Mouse (Mus musculus): ENCODE measurements around the gene Gm10337. TPM values are rescaled to one million over a fixed set of nuclear protein-coding genes. Genes with fewer than 3 reads are reported as not detected.

Gm10337 gene
- polyA plus RNA-seq, 1 experiment from 2014 or later, result 10.3 TPM

DNA sequence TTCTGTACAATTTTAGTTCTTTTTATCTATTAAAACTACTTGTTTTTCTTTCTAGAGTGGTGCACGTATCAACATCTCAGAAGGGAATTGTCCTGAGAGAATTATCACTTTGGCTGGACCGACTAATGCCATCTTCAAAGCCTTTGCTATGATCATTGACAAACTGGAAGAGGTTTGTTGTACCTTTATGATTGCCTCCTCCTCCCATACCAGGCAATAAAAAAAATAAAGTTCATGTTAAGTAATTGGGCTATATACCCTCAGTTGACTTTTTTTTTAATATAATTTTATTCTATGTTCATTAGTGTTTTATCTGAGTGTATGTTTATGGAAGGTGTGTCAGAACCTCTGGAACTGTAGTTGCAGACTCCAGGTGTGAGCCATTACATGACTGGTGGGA is 29.0 kb upstream of the Gm10337 start:
- H3K4me3 ChIP-seq (ENCODE audit: low read depth, low read length), result no peak overlapping the region
- no peak overlapping the region for H3K4me2 ChIP-seq (ENCODE audit: low read depth)
- H3K36me3 ChIP-seq (ENCODE audit: control insufficient read depth, insufficient read depth, low read length), result peaks cover 6% of the 10 kb centered on the region; the same call in 1 of the 2 replicates
- no peak overlapping the region for H3K27ac ChIP-seq (ENCODE audit: low read depth, low read length)
- ATAC-seq (ENCODE audit: insufficient read depth, low FRiP score, low TSS enrichment) (no peak), DNase-seq (ENCODE audit: low spot score) (no peak)
- H3K9me3 ChIP-seq (ENCODE audit: control insufficient read depth, low read length), result no peaks in the 10 kb centered on the region
- no peak overlapping the region for H3K9ac ChIP-seq (ENCODE audit: low read length)
- WGBS, result 96% methylated on average over 2 of the region's 2 CpGs
- peaks cover 13% of the 10 kb centered on the region for H3K4me1 ChIP-seq (ENCODE audit: control insufficient read depth, insufficient read depth, low read length)
- no peaks in the 10 kb centered on the region for H3K27me3 ChIP-seq (ENCODE audit: control insufficient read depth, insufficient read depth, low read length)

DNA sequence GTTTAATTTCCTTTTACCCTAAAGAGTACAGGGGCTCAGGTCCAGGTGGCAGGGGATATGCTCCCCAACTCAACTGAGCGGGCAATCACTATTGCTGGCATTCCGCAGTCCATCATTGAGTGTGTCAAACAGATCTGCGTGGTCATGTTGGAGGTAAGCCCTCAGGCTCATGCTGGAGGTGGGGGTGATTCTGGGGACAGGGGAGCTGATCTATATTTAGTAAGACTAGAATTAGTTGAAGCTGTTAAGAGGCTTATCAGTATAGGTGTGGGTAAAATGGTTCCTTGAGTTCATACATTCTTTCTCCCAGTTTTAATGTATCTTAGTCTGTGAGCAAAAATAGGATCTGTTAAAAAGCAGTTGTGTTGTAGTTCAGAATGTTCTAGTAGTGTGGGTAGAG is 20.4 kb upstream of the Gm10337 start:
- 94% methylated on average over 3 of the region's 3 CpGs for WGBS
- DNase-seq (ENCODE audit: low spot score), result no peak
- H3K9me3 ChIP-seq (ENCODE audit: control insufficient read depth, low read length), result no peaks in the 10 kb centered on the region
- H3K27me3 ChIP-seq (ENCODE audit: control insufficient read depth, insufficient read depth, low read length), result no peaks in the 10 kb centered on the region
- H3K4me1 ChIP-seq (ENCODE audit: control insufficient read depth, insufficient read depth, low read length), result no peaks in the 10 kb centered on the region
- H3K27ac ChIP-seq (ENCODE audit: low read depth, low read length), result no peak overlapping the region
- H3K4me3 ChIP-seq (ENCODE audit: low read depth, low read length), result no peak overlapping the region
- H3K9ac ChIP-seq (ENCODE audit: low read length), result no peak overlapping the region
- ATAC-seq (ENCODE audit: insufficient read depth, low FRiP score, low TSS enrichment), result no peak
- no peak overlapping the region for H3K4me2 ChIP-seq (ENCODE audit: low read depth)
- H3K36me3 ChIP-seq (ENCODE audit: control insufficient read depth, insufficient read depth, low read length), result peaks cover 14% of the 10 kb centered on the region

DNA sequence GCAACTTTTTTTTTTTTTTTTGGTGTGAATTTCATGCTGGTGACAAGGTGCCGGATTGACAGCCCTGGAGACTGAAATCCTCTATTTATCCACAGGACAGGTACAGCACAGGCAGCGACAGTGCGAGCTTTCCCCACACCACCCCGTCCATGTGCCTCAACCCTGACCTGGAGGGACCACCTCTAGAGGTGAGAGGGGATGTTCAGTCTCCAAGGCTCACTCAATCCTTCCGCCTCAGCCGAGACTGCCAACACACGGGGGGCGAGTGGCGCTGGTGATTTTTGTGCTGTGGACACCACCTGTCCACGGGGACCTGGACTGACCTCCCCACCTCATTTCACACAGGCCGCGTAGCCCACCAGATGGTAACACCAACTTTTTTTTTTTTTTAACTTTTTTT is 17.7 kb upstream of the Gm10337 start:
- Histone ChIP-seq H3K9ac (ENCODE audit: low read length) (no peak overlapping the region), H3K4me3 (ENCODE audit: low read depth, low read length) (no peak overlapping the region), H3K4me2 (ENCODE audit: low read depth) (no peak overlapping the region), H3K9me3 (ENCODE audit: control insufficient read depth, low read length) (no peaks in the 10 kb centered on the region), H3K4me1 (ENCODE audit: control insufficient read depth, insufficient read depth, low read length) (no peaks in the 10 kb centered on the region), H3K27me3 (ENCODE audit: control insufficient read depth, insufficient read depth, low read length) (no peaks in the 10 kb centered on the region), H3K27ac (ENCODE audit: low read depth, low read length) (no peak overlapping the region), H3K36me3 (ENCODE audit: control insufficient read depth, insufficient read depth, low read length) (peaks cover 22% of the 10 kb centered on the region)
- no peak for ATAC-seq (ENCODE audit: insufficient read depth, low FRiP score, low TSS enrichment)
- DNase-seq (ENCODE audit: low spot score), result no peak
- 94% methylated on average over 12 of the region's 12 CpGs for WGBS

DNA sequence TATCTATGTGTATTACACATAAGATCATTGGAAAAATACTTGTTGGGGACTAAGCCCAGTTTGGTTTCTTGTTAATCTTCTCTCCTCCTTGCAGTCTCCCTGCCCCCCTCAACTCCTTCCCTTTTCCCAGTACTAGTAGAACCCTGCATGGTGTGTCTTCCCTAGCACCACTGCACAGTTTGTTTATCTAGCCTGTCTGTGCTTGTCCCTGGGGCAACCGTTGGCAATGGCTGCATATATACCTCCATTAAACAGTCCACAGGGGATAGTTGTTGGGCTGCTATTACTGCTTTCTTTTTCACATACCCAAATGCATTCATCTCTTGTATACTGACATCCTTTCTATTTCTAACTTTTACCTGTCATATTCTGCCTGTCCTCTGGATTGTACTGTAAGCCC is 15.9 kb upstream of the Gm10337 start:
- Histone ChIP-seq H3K9me3 (ENCODE audit: control insufficient read depth, low read length) (no peaks in the 10 kb centered on the region), H3K9ac (ENCODE audit: low read length) (no peak overlapping the region), H3K4me2 (ENCODE audit: low read depth) (no peak overlapping the region), H3K4me1 (ENCODE audit: control insufficient read depth, insufficient read depth, low read length) (no peaks in the 10 kb centered on the region), H3K27me3 (ENCODE audit: control insufficient read depth, insufficient read depth, low read length) (no peaks in the 10 kb centered on the region), H3K4me3 (ENCODE audit: low read depth, low read length) (no peak overlapping the region), H3K27ac (ENCODE audit: low read depth, low read length) (no peak overlapping the region), H3K36me3 (ENCODE audit: control insufficient read depth, insufficient read depth, low read length) (peaks cover 23% of the 10 kb centered on the region)
- WGBS, result 79% methylated on average over 1 of the region's 1 CpGs
- ATAC-seq (ENCODE audit: insufficient read depth, low FRiP score, low TSS enrichment) (no peak), DNase-seq (ENCODE audit: low spot score) (no peak)

DNA sequence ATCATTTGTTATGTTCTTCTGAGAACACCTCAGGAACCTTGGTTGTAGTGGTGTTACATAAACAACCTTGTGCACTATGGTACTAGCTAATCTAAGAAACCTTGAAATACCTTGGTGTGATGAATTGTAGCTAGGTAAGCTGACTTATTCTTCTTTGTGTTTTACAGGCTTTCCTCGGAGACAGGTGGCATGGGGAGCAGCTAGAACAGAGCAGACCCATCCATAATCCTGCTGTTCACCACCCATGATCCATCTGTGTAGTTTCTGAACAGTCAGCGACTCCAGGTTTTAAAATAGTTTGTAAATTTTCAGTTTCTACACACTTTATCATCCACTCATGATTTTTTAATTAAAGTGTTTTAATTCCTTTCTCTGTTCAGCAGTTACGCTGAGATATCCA is 5.2 kb upstream of the Gm10337 start:
- Histone ChIP-seq H3K9ac (ENCODE audit: low read length) (no peak overlapping the region), H3K27me3 (ENCODE audit: control insufficient read depth, insufficient read depth, low read length) (no peaks in the 10 kb centered on the region), H3K36me3 (ENCODE audit: control insufficient read depth, insufficient read depth, low read length) (peaks cover 29% of the 10 kb centered on the region), H3K9me3 (ENCODE audit: control insufficient read depth, low read length) (no peaks in the 10 kb centered on the region), H3K4me3 (ENCODE audit: low read depth, low read length) (no peak overlapping the region), H3K4me2 (ENCODE audit: low read depth) (no peak overlapping the region), H3K4me1 (ENCODE audit: control insufficient read depth, insufficient read depth, low read length) (no peaks in the 10 kb centered on the region), H3K27ac (ENCODE audit: low read depth, low read length) (no peak overlapping the region)
- no peak for ATAC-seq (ENCODE audit: insufficient read depth, low FRiP score, low TSS enrichment)
- WGBS, result 92% methylated on average over 3 of the region's 3 CpGs
- no peak for DNase-seq (ENCODE audit: low spot score)

DNA sequence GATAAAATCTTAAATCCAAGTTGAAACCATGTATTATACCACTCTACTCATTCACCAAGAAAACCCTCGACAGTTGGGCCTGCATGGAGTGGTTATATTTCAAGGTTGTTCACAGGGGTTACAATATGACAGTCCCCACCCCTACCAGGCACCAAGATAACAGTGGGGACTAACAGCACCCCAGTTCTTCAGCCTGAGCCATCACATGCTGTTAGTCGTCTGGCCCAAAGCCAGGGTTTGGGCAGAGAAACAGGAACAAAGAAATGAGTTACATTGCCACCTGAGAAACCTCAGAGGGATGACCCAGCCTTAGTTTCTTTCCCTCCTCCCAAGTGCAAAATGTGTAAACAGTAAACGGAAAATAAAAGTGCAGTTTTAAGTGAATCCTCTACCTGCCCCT is 4.2 kb upstream of the Gm10337 start:
- Histone ChIP-seq H3K4me2 (ENCODE audit: low read depth) (no peak overlapping the region), H3K4me3 (ENCODE audit: low read depth, low read length) (no peak overlapping the region), H3K9ac (ENCODE audit: low read length) (no peak overlapping the region), H3K27ac (ENCODE audit: low read depth, low read length) (no peak overlapping the region), H3K9me3 (ENCODE audit: control insufficient read depth, low read length) (no peaks in the 10 kb centered on the region), H3K36me3 (ENCODE audit: control insufficient read depth, insufficient read depth, low read length) (peaks cover 34% of the 10 kb centered on the region), H3K27me3 (ENCODE audit: control insufficient read depth, insufficient read depth, low read length) (no peaks in the 10 kb centered on the region), H3K4me1 (ENCODE audit: control insufficient read depth, insufficient read depth, low read length) (no peaks in the 10 kb centered on the region)
- DNase-seq (ENCODE audit: low spot score), result no peak
- WGBS, result 83% methylated on average over 3 of the region's 3 CpGs
- ATAC-seq (ENCODE audit: insufficient read depth, low FRiP score, low TSS enrichment), result no peak

DNA sequence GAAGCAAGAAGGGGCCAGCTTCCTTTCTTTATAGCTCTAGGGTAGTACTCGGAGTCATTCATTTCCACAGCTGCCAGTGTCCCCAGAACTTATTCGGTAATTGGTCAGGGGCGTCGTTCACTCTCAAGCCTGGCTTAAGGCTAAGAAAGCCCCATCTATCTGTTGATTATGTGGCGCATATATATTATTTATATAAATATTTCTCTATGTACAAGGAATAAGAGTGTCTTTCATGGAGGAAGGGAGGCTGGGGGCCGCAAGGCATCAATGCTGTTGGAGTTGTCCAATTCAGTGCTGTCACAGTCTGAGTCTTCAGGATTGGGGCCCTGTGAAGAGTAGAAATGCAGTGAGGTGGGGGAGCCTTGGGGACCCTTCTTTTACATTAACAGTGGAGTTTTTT is 3.7 kb upstream of the Gm10337 start:
- WGBS, result 88% methylated on average over 6 of the region's 6 CpGs
- H3K9me3 ChIP-seq (ENCODE audit: control insufficient read depth, low read length), result no peaks in the 10 kb centered on the region
- no peak overlapping the region for H3K4me3 ChIP-seq (ENCODE audit: low read depth, low read length)
- no peak overlapping the region for H3K4me2 ChIP-seq (ENCODE audit: low read depth)
- ATAC-seq (ENCODE audit: insufficient read depth, low FRiP score, low TSS enrichment) (no peak), DNase-seq (ENCODE audit: low spot score) (no peak)
- H3K27me3 ChIP-seq (ENCODE audit: control insufficient read depth, insufficient read depth, low read length), result no peaks in the 10 kb centered on the region
- H3K4me1 ChIP-seq (ENCODE audit: control insufficient read depth, insufficient read depth, low read length), result no peaks in the 10 kb centered on the region
- no peak overlapping the region for H3K27ac ChIP-seq (ENCODE audit: low read depth, low read length)
- no peak overlapping the region for H3K9ac ChIP-seq (ENCODE audit: low read length)
- H3K36me3 ChIP-seq (ENCODE audit: control insufficient read depth, insufficient read depth, low read length), result peaks cover 36% of the 10 kb centered on the region

DNA sequence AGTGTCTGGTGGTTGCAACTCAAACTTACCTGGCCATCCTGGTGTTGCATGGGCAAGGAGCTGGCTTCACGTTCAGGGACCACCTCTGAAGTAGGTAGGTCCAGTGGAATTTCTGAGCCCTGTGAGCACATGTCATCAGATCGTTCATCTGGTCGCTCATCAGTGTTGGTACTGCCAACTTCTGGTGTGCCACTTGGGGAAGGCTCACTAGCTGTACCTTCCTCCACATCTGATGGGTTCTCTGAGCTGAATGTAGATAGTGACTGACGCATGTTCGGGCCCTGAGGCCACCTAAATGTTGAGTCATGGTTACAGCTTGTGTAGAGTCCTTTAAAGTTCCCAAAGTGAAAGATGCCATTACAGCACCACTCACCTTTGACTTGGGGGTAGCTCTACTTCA is 3.0 kb upstream of the Gm10337 start:
- H3K4me3 ChIP-seq (ENCODE audit: low read depth, low read length), result no peak overlapping the region
- no peak overlapping the region for H3K27ac ChIP-seq (ENCODE audit: low read depth, low read length)
- ATAC-seq (ENCODE audit: insufficient read depth, low FRiP score, low TSS enrichment) (no peak), DNase-seq (ENCODE audit: low spot score) (no peak)
- H3K9me3 ChIP-seq (ENCODE audit: control insufficient read depth, low read length), result no peaks in the 10 kb centered on the region
- no peaks in the 10 kb centered on the region for H3K4me1 ChIP-seq (ENCODE audit: control insufficient read depth, insufficient read depth, low read length)
- 92% methylated on average over 5 of the region's 5 CpGs for WGBS
- peaks cover 38% of the 10 kb centered on the region for H3K36me3 ChIP-seq (ENCODE audit: control insufficient read depth, insufficient read depth, low read length)
- no peaks in the 10 kb centered on the region for H3K27me3 ChIP-seq (ENCODE audit: control insufficient read depth, insufficient read depth, low read length)
- no peak overlapping the region for H3K9ac ChIP-seq (ENCODE audit: low read length)
- no peak overlapping the region for H3K4me2 ChIP-seq (ENCODE audit: low read depth)

DNA sequence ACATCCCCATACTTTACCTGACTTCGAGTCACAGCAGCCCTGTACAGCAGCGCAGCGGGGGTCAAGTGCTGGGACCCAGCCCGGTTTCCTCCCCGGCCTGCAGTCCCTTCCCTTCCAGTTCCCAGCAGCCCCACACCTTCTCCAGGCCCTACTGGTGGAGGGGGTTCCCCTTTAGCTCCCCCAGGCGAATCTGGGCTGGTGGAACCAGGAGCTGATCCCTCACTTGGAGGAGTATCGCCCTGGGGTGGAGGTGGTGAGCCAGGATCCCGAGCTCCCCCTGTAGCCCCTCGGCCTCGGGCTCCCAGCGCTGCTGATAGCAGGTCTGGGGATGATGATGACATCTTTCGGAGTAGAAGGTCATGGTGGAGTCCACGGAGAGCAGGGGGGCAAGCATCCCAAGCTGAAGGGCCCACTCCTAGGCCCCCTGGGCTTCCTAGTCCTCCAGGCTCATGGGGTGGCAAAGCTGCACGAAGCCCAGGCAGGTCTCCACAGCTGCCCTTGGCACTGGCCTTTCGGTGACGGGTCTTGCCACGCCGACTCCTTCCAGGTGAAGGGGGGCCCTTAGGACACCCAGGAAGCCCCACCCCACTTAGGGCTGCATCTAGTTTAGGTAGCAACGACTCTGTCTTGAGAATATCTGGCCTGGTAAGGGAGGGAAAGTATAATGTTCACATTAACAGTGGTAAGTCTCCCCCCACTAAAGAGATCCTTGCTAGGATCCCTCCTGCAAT is 2.3 kb upstream of the Gm10337 start:
- Histone ChIP-seq H3K27me3 (ENCODE audit: control insufficient read depth, insufficient read depth, low read length) (no peaks in the 10 kb centered on the region), H3K27ac (ENCODE audit: low read depth, low read length) (no peak overlapping the region), H3K4me2 (ENCODE audit: low read depth) (no peak overlapping the region), H3K36me3 (ENCODE audit: control insufficient read depth, insufficient read depth, low read length) (peaks cover 38% of the 10 kb centered on the region), H3K4me1 (ENCODE audit: control insufficient read depth, insufficient read depth, low read length) (no peaks in the 10 kb centered on the region), H3K9ac (ENCODE audit: low read length) (no peak overlapping the region), H3K9me3 (ENCODE audit: control insufficient read depth, low read length) (no peaks in the 10 kb centered on the region), H3K4me3 (ENCODE audit: low read depth, low read length) (no peak overlapping the region)
- ATAC-seq (ENCODE audit: insufficient read depth, low FRiP score, low TSS enrichment), result no peak
- no peak for DNase-seq (ENCODE audit: low spot score)
- 90% methylated on average over 19 of the region's 19 CpGs for WGBS
